Mouse (Mus musculus): ENCODE results near the gene Pygo2.

The Pygo2 gene

DNA sequence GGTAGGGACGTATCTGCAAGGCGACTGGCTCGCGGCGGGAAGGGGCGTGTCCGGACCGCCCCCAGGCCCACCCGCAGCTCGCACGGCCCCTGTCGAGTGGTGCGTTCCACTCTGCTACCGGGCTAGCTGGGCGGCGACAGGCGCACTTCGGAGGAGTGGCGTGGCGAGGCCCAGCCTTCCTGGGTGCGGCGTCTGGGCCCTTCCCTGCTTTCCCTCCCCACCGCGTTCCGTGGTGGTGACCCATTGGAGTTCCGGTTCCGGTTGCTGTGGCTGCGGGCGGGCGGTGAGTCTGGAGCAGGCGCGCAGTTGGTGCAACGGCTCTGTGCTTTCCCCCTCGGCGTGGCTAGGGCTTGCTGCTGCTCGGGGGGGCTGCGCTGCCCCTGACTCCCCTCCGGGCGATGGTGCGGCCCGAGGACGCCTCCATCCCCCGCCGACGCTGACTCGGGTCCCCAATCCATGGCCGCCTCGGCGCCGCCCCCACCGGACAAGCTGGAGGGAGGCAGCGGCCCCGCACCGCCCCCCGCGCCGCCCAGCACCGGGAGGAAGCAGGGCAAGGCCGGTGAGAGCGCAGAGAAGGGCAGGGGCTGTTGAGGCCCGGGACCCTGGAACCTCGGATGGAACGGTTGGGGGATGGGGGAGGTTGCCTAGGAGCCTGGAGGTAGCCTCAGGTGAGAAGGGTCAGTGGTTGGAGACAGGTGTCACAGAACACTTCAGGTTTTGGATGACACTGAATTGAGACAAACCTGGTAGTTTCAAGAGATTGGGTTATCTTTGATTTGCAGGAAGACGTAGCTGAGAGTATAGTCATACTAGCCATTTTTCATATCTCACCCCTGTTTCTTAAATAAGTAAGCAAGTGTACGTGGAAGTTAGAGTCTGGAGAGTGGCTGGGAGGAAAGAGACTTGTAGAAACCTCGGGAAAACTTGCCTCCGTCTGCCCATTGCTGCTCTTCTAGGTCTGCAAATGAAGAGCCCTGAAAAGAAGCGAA lies at the start of gene Pygo2:
Gene Pygo2 (plus strand): TSS at position 44 of the 989 bp plus-strand sequence.
- DNase-seq, result peak; percentile 91

DNA sequence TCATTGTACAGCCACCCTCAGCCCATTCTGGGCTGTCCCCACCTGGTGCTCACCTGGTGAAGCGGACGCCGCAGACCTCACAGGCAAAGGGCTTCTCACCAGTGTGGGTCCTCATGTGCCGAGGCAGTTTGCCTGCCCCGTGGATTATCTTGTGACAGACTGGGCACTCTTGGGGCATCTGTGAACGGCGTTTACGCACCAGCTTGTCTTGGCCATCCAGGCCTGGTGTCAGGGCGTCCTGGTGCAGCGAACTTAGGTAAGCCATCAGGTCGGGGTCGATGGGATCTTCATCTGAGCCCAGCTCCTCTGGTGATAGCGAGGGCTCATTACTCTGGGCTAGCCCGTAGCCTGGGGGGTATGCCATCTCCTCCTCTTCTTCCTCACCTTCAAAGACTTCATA lies 49.7 kb upstream of the Pygo2 start:
- DNase-seq, result no peak

DNA sequence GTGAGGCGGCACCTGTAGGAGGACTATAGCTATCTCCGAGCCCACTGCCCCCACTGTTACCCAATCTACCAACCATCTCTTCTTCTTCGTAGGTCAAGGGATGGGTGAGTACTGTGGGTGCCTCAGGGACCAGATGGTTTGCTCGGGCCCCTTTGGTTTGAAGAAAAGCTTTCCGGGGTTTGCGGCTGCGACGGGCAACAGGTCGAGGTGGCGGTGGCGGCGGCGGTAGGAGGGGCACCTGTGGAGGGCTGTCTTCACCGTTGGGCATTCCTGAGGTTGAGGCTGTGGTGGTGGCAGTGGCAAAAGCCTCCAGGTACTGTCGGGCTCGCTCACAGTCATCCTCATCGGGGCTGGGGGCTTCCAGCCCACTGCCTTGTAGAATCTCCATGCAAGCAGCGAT lies 49.3 kb upstream of the Pygo2 start:
- no peak for DNase-seq

DNA sequence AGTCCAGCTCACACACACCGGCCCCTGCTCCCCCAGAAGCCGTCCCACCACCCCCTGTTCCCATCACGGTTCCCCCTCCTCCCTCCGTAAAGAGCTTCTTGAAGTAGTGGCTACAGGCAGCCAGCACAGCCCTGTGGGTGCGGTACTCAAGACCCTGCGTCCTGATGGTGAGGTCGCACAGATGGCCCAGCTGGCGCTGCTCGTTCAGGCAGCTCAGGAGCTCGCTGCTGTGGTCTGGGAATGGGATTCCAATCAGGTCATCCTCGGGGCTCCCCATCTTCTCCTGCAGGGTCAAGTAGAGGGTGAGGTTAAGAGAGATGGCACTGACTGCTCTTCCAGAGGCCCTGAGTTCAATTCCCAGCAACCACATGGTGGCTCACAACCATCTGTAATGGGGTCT lies 48.8 kb upstream of the Pygo2 start:
- no peak for DNase-seq

DNA sequence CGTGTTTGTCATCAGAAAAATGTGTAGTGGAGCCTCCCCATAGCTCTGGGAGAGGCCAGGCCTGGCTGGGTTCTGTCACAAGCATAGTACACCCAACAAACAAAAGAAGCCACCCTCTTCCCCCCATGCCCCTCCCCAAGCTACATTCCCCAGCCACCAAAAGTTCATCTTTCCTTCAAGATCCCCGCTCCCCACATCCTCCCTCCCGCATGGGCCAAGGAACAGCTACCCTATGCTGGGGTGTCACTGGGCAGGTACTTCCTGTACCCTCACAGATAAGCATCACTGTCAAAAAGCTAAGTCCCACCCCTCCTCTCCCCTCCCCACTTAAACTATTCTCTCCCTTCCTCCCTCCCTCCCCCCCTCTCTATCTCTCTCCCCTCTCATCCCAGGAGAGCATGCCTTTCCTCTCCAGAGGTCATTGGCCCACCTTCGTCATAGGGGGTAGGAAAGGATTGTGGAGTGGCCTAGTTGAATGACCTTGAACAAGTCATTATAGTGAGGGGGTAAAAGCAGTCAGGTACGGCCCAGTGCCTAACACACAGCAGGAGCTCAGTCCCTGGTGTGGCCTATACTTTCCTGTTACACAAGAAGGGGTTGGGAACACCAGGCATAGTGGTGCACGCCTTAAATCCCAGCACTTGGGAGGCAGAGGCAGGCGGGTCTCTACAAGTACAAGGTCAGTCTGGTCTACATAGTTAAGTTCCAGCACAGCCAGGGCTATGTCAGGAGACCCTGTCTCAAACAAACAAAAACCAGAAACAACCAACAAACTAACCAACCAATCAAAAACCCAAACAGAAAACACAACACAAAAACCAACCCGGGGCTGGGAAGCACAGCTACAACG lies 47.8 kb upstream of the Pygo2 start:
- DNase-seq, result no peak

DNA sequence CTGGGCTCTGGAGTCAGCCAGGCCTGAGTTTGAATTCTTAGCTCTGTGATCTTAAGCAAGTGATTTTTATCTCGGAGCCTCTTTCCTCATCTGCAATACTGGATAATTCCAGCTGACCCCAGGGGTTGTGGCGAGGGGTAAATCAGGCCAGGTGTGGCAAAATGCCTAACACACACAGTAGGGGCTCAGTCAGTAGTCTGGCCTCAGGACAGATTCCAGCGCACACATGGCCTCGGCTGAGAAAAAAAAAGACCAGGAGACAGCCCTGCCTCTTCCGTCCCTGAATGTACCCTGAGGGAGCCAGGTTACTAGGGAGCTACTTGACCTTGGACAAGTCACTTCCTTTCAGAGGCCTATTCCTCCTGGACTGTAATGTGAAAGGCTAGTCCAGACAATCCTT lies 47.1 kb upstream of the Pygo2 start:
- DNase-seq, result no peak

DNA sequence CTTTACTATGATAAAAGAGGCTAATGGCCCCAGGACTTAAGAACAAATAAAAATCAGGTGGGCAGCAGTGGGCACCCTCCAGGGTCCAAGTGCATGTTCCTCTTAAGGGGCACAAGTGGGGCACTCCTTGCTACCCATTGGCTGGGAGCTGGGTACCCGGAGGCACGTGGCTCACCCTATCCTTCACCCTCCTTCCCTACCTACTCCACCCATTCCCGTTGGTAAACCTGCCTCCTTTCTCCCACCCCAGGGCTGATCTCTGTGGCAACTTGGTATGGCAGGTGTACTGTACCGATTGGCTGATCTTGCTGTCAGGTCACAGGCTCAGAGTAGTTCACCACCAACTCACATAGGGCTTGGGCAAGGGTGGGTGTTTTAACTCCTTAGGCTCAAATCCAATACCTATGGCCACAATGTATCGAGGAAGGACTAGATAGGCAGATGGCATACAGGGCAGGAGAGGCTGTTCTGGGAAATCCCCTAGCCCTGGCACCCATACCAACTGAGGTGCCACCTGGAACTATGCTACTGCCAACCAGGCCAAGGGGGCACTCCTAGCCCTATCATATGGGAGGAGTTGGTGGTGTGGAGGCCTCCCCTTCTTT lies 46.3 kb upstream of the Pygo2 start:
- DNase-seq, result no peak

DNA sequence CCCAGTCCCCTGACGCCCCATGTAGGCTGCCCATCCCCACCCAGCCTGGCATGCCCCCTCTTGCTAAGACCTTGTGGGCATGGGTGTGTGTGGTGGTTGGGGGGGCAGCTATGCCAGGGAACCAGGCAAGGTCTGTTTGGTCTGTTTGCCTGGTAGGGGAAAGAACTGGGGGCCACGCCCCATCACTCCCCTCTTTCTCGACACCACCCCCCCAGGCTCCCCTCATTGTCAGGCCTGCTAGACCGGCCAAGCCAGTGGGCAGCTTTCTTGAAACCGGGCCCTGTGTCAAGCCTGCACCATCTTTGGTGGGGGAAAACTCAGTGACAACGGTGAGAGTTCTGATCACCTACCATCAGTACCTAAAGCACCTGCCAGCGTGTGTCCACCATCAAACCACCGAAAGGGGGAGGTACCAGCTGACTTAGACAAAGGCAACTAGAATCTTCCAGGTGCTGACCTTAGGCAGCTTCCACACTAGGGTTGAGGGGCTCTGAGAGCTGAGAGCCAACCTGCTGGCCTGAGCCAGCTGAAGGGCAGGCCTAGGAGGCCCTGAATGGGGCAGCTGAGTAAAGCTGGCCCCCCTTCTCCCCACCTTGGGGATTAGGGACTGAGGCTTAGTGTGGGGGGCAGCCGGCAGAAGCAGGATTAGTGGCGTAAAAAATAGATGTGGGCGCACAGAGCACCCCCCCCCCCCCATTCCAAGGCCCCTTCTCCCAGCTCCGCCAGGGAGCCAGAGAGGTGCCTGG lies 45.5 kb upstream of the Pygo2 start:
- DNase-seq, result no peak

DNA sequence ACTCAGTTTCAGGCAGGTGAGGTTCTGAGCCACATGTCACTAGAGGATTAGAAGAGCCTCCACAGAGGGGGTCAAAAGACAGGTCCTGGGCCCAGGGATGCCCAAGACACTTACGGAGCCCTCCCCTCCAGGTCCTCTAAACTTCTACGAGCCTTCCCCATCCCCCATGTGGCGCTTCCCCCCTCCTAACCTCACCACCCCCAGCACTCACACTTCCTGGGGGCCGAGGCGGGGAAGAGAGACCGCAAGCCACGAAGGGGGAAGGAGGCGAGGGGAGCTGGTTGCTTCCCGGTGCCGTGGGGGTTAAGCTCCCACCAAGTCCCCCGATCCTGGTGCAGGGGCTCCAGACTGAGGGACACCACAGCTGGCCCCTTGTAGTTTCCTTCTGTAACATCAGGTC lies 44.6 kb upstream of the Pygo2 start:
- DNase-seq, result no peak

DNA sequence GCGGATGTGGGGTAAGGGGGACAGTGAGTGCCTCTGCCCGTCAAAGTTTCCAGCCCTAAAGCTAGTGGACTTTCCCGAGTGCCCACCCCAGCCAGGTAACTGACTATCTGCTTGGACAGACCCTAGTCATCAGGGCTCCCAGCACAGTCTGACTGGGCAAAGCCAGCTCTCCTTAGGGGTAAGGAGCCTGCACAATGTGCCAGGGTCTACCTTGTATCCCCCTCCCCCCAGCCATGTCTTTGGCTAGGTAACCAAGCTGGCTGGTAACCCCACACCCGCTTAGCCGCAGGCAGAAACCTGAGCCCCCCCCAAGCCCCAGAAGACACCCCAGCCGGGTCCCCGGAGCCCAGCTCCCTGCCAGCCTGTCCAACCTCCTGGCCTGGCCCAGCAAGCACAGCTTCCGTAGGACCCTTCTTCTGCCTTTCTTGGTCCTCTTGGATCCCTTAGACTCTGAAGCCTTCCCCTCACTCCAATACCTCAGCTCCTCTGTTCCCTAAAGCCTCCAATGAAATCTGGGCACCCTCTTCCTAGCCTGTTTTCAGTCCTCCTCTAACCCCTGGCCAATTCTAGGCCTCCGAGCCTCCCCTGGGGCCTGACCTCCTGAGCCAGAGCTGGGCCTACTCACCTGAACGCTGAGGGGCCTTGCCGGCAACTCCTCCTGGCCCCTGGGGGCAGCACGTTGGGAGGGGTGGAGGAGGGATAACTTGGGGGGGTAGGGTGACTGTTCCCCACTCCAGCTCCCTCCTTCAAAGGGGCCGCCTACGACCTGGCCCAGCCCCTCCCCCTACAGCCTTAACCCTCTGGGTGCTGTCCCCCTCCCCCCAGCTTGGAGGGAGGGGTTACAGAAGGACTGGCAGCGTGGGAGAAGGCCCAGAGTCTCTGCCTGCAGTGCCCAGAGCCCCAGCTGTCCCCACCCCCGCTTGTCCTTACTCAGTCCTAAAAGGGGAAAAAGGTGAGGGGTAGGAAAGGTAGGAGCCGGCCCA lies 43.3 kb upstream of the Pygo2 start:
- no peak for DNase-seq

DNA sequence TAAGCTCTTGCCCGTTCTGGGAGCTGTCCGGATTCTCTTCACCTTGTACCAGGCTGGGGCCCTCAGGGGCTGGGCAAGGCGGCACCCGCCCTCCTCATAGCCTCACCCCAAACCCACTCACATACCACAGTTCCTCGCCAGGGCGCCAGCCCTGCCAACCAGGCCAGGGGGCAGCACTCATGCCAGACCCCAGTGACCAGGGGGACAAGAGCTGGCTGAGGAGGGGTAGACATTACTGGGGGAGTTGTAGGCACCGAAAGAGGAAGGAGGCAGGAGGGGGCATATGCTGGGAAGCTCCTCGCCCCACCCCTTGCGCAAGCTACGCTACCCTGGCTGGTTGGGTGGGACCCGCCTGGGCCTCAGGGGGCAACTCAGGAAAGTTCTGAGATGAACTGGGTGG lies 42.4 kb upstream of the Pygo2 start:
- peak; percentile 65 for DNase-seq

DNA sequence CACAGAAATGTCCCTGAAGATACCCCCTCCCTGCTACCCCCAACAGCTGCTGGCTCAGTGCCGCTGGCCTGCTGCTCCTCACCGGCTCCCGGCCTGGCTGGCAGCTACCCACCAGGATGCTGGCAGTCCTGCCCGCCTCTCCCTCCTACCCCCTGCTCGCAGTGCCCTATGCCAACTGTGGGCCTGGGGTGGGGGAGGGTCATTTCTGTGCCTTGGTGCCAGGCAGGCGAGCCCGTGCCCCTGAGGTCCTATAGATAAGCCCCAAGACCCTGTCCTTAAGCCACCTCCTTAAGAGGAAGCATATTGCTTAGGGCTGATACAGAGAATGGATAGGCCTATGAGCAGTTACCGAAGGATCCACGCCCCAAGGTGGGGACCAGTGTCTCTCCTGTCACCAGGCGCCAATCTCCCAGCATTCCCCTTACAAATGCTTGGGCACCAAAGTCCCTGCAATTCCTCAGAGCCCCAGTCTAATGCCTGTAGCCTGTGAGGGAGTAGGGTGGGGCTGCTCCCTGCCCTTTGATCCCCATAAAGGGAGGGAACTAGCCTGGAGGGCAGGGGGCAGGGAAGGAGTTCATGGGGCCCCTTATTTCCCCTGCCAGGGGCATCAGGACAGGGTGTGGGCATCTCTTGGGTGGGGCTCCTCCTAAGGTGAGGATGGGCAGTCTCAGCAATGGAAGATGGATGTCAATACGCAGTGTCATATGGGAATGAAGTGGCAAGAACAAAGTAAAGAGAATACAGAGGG lies 41.7 kb upstream of the Pygo2 start:
- DNase-seq, result peak; percentile 68

DNA sequence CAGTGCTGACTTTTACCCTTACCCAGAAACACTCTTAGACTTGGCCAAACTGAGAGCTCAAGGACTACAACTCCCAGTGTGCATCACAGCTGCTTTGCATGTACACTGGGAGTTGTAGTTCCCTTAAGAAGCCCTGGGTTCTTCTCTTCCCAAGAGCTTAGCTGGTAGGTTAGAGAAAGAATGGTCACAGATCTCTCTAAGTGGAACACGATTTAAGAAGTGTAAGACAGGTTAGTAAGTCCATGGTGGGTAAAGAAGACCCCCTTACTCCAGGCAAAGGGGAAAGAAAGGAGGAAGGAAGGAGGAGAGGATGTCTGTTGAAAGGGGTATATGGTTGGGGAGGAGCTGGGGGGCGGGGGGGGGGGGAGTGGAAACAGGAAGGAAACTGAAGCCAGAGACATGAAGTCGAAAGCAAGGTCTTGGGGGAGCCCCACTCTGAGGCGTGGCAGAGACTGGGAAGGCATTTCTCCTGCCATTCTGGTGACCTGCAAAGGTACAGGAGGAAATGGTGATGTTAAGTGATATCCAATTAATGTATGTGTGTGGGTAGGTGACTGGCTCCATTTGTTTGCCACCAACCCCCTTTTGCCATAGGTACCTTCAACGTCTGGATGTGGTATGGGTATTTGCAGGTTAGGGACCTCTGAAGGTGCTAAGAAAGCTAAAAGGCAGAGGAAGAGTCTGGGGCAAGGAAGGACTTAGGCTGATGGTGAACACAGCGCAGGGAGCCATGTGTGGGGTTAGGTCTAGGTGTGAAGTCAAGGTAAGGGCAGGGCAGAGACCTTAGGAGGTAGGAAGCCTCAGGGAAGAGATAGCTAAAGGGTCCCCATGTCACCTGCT lies 40.9 kb upstream of the Pygo2 start:
- peak; percentile 63 for DNase-seq

DNA sequence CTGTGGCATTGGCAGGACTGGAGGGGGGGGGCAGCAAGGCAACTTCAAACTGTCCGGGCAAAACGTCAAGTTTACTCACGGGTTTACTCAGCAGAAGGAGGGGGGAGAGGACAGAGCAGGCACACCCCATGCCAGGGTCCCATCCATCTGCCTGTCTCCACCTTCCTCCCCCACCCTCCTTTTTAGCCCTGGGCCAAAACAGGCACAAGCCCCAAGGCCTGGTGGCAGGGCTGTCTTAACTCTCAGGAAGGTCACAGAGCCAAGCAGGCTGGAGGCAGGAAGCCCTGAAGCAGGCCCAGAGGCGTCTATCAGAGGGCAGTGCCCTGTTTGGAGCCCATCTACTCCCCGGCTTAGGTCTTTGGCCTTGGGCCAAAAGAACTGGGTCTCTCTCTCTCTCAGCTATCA lies 39.9 kb upstream of the Pygo2 start:
- peak; percentile 71 for DNase-seq

DNA sequence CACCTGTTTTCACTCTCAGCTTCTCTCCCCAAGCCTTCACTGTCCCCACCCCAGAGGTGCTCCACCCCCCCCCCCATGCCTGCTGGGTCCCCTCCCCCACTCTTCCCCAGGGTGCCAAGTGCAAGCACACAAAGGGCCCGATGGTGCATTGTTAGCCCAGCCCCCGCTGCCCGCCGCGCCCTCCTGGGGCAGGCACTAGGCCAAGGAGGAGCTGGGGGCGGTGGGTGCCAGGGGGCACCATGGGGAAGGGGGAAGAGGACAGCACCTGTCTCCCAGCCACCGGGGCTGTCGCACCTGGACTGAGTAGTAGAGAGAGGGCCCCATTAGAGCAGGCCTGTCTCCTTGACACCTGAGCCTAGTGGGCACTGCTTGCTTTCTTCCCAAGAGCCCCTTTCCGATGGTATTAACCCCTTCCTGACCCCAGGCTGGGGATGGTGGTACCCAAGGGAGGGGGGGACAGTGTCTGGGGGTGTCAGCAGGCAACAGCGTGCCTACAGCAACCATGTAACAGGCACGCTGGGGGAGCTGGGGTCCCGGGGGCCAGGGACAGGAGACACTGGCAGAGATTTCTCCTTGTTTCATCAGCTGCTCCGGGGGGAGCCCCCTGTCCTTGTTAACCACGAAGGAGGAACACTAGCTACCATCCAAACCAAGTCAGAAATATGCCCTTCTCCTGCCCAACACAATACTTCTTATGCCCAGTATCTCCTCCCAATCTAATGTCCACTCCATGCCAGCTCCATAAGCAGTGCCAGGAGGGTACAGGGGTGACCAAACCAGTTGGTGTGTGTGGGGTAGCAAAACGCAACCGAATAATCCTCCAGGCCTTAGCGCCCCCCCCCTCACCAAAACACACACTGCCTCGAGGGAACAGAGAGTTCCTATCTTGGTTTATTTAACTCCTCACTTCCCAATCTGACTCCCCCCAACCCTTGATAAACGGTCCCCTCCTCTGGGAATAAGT lies 39.0 kb upstream of the Pygo2 start:
- DNase-seq, result peak; percentile 77

DNA sequence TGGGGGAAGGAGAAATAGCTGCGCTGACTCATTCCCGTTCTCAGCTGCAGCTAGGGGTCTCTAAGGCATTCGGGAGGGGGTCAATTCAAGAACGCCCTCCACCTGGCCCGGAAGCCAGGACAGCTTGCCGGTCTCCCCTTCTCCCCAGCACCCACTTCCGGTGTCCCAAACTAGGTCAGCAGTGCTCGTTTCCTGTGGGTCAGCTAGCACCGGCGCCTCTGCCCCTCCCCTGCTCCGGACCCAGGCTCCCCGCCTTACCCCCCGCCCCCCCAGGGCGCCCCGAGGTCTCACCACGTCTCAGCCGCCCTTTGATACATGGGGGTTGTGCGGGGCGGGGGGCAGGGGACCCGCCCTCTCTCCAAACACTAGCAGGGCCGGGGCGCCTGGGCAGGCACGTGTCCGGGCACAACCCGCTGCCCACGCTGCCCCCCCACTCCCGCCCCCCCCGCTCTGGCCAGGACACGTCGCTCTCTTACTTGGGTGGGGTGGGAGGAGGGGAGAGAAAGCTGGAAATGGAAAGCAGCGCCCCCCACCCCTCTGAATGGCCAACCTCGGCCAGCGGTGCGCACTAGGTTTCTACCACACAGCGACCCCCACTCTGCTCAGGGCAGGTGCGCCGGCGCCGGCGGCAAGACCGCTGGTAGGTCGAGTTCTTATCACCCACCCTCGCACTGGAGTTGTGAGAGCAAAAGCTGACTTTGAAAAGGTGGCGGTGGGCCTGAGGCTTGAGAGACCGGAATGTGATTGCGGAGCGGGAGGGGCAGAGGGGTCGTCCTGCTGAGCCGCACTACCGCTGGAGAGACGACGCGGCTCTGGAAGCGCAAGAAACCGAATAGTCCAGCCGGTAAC lies 38.1 kb upstream of the Pygo2 start:
- peak; percentile 70 for DNase-seq

DNA sequence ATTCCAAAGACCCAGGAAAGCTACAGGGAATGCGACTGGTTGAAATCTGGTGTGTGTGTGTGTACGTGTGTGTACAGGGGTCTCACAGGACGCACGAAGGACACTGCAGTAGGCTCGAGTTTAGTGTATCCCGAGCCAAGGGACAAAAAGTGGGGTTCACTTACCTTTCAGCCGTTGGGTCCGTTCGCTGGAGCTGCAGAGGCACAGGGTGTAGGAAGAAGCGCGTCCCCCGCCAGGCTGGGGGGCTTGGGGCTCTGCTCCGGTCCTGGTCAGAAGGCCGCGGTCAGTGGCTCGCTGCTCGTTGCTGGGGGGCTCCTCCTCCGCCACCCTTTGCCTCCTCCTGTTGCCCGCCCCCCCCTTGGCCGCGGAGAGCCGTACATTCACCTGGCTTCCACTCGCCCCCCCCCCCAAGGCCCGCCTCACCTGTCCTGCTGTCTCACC lies 37.1 kb upstream of the Pygo2 start:
- peak; percentile 73 for DNase-seq

All from cerebellum, adult 9-10 months (tissue).